Mouse (Mus musculus): ENCODE results near the gene Naa16. TPM values are rescaled to one million over a fixed set of nuclear protein-coding genes. Genes with fewer than 3 reads are reported as not detected.
"Not testable (repeated sequence)": the region's sequence is repeated elsewhere in the genome, so short reads cannot be mapped to it uniquely, and the experiment has no call there.

The Naa16 gene
- polyA plus RNA-seq (2012; rRNA removed) = 2.0 and 2.1 TPM in 2 replicates

- under 1% methylated on average over 71 of the region's 71 CpGs for WGBS
- DNase-seq = peak; percentile 92
- H3K4me1 ChIP-seq (ENCODE audit: control insufficient read depth, insufficient read depth, low read length) = peaks cover 8% of the 10 kb centered on the region
- peak within 1 kb of the TSS; percentile 98 for H3K4me3 ChIP-seq (replicated peaks; ENCODE audit: extremely low read depth, low read depth, low read length)
- TF ChIP-seq CTCF (IDR thresholded peaks at IDR 0.05; ENCODE audit: insufficient read depth, low read length) (no peak), POLR2A (IDR thresholded peaks at IDR 0.05; ENCODE audit: borderline replicate concordance, extremely low read depth, low read depth, low read length) (peak; percentile 94; the same call in 1 of the 2 replicates)
Observed at GRCm38 (mm10) chr14:79390265-79390926, at the start of gene Naa16. TSS of gene Naa16 (minus strand) at chr14:79390778.

GRCm38 (mm10) chr14:79434068-79434467, 43.5 kb upstream of the Naa16 start:
- no peak for DNase-seq
- WGBS = 55% methylated on average over 1 of the region's 1 CpGs
- no peak for TF ChIP-seq POLR2A (IDR thresholded peaks at IDR 0.05; ENCODE audit: borderline replicate concordance, extremely low read depth, low read depth, low read length)
- no peak for TF ChIP-seq CTCF (IDR thresholded peaks at IDR 0.05; ENCODE audit: insufficient read depth, low read length)
- no peaks in the 10 kb centered on the region for H3K4me1 ChIP-seq (ENCODE audit: control insufficient read depth, insufficient read depth, low read length)
- H3K4me3 ChIP-seq (replicated peaks; ENCODE audit: extremely low read depth, low read depth, low read length) = no peak overlapping the region

DNA sequence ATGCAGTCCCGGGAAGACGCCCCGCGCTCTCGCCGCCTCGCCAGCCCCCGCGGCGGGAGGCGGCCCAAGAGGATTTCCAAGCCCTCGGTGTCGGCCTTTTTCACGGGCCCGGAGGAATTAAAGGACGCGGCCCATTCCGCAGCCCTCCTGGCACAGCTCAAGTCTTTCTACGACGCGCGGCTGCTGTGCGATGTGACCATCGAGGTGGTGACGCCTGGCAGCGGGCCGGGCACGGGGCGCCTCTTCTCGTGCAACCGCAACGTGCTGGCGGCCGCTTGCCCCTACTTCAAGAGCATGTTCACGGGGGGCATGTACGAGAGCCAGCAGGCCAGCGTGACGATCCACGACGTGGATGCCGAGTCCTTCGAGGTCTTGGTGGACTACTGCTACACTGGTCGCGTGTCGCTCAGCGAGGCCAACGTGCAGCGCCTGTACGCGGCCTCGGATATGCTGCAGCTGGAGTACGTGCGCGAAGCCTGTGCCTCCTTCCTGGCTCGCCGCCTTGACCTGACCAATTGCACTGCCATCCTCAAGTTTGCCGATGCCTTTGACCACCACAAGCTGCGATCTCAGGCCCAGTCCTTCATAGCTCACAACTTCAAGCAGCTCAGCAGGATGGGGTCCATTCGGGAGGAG, 36.3 kb upstream of the Naa16 start:
- not testable (repeated sequence) for H3K4me1 ChIP-seq (ENCODE audit: control insufficient read depth, insufficient read depth, low read length); H3K4me3 ChIP-seq (replicated peaks; ENCODE audit: extremely low read depth, low read depth, low read length)
- DNase-seq = peak; percentile 16
- WGBS = 55% methylated on average over 10 of the region's 59 CpGs

GRCm38 (mm10) chr14:79425979-79426729, 35.6 kb upstream of the Naa16 start, which contains the start of gene Kbtbd7:
TSS of gene Kbtbd7 (plus strand) at chr14:79426511.
- peak; percentile 92 for DNase-seq
- H3K4me3 ChIP-seq (replicated peaks; ENCODE audit: extremely low read depth, low read depth, low read length) = peak within 1 kb of the TSS; percentile 79
- TF ChIP-seq POLR2A (IDR thresholded peaks at IDR 0.05; ENCODE audit: borderline replicate concordance, extremely low read depth, low read depth, low read length) (peak; percentile 71; the same call in 1 of the 2 replicates), CTCF (IDR thresholded peaks at IDR 0.05; ENCODE audit: insufficient read depth, low read length) (no peak)
- WGBS = under 1% methylated on average over 43 of the region's 44 CpGs
- H3K4me1 ChIP-seq (ENCODE audit: control insufficient read depth, insufficient read depth, low read length) = peaks cover 4% of the 10 kb centered on the region

GRCm38 (mm10) chr14:79420083-79420685, 29.6 kb upstream of the Naa16 start:
- Histone ChIP-seq H3K4me3 (replicated peaks; ENCODE audit: extremely low read depth, low read depth, low read length) (no peak overlapping the region), H3K4me1 (ENCODE audit: control insufficient read depth, insufficient read depth, low read length) (no peaks in the 10 kb centered on the region)
- no peak for DNase-seq
- WGBS = 79% methylated on average over 20 of the region's 20 CpGs
- TF ChIP-seq POLR2A (IDR thresholded peaks at IDR 0.05; ENCODE audit: borderline replicate concordance, extremely low read depth, low read depth, low read length) = no peak
- no peak for TF ChIP-seq CTCF (IDR thresholded peaks at IDR 0.05; ENCODE audit: insufficient read depth, low read length)

DNA sequence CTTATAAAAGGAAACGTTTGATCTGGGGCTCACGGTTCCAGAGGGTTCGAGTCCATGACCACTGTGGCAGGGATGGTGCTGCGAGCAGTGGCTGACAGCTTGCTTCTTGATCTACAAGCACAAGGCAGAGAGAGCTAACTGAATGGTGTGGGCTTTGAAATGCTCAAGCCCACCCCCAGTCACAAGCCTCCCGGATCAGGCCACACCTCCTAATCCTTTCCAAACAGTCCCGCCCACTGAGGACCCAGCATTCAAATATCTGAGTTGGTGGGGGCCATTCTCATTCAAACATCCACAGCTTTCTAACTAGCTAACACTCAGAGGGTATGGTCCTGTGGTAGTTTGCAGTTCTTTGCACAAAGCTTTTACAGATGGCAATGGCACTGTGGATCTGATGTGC, 22.5 kb upstream of the Naa16 start:
- H3K4me3 ChIP-seq (replicated peaks; ENCODE audit: extremely low read depth, low read depth, low read length) = no peak overlapping the region
- DNase-seq = no peak
- H3K4me1 ChIP-seq (ENCODE audit: control insufficient read depth, insufficient read depth, low read length) = no peaks in the 10 kb centered on the region
- no peak for TF ChIP-seq CTCF (IDR thresholded peaks at IDR 0.05; ENCODE audit: insufficient read depth, low read length)
- TF ChIP-seq POLR2A (IDR thresholded peaks at IDR 0.05; ENCODE audit: borderline replicate concordance, extremely low read depth, low read depth, low read length) = no peak
- WGBS = 89% methylated on average over 6 of the region's 6 CpGs

DNA sequence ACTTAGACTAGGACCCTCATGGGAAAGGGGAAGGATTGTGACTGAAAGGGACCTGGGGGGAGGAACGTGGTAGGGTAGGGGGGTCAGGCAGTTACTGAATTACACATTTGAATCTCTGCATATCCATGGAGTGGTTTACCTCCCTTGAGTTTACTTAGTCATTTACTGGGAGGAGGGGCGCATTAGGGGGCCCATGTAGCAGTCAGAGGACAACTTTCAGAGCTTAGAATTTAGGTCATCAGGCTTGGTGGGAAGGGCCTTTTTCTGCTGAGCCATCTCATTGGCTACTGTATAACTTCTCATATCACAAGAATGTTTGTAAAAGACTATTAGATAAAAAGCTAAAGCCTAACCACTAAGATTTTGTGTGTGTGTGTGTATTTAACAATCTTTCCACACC, 20.1 kb upstream of the Naa16 start:
- WGBS = 67% methylated on average over 2 of the region's 2 CpGs
- H3K4me3 ChIP-seq (replicated peaks; ENCODE audit: extremely low read depth, low read depth, low read length) = no peak overlapping the region
- no peak for DNase-seq
- H3K4me1 ChIP-seq (ENCODE audit: control insufficient read depth, insufficient read depth, low read length) = no peaks in the 10 kb centered on the region
- TF ChIP-seq POLR2A (IDR thresholded peaks at IDR 0.05; ENCODE audit: borderline replicate concordance, extremely low read depth, low read depth, low read length) (no peak), CTCF (IDR thresholded peaks at IDR 0.05; ENCODE audit: insufficient read depth, low read length) (no peak)

DNA sequence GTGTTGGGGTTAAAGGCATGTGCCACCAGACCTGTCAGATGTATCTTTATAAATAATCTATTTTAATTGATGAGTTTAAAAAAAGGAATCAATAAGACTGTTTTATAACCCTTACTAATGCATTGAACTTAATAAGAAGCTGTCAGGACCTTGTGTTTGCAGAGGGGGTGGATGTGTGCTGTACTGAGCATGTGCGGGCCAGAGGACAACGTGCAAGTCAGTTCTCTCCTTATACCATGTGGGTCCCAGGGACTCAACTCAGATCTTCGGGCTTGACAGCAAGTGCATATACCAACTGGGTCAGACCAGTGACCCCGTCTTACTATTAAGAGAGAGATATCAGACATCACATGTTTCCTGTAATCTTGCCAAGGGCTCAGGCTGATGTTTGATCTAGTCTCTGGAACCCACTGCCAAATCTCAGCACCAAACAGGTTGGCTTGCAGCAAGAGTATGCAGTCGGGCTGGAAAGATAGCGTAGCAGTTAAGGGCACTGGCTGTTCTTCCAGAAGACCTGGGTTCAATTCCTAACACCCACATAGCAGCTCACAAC, 18.8 kb upstream of the Naa16 start:
- Histone ChIP-seq H3K4me3 (replicated peaks; ENCODE audit: extremely low read depth, low read depth, low read length) (no peak overlapping the region), H3K4me1 (ENCODE audit: control insufficient read depth, insufficient read depth, low read length) (no peaks in the 10 kb centered on the region)
- DNase-seq = no peak
- TF ChIP-seq POLR2A (IDR thresholded peaks at IDR 0.05; ENCODE audit: borderline replicate concordance, extremely low read depth, low read depth, low read length) = no peak
- TF ChIP-seq CTCF (IDR thresholded peaks at IDR 0.05; ENCODE audit: insufficient read depth, low read length) = no peak
- 76% methylated on average over 6 of the region's 6 CpGs for WGBS

- DNase-seq = no peak
- H3K4me3 ChIP-seq (replicated peaks; ENCODE audit: extremely low read depth, low read depth, low read length) = no peak overlapping the region
- WGBS = 91% methylated on average over 2 of the region's 2 CpGs
- TF ChIP-seq CTCF (IDR thresholded peaks at IDR 0.05; ENCODE audit: insufficient read depth, low read length) = no peak
- TF ChIP-seq POLR2A (IDR thresholded peaks at IDR 0.05; ENCODE audit: borderline replicate concordance, extremely low read depth, low read depth, low read length) = no peak
- H3K4me1 ChIP-seq (ENCODE audit: control insufficient read depth, insufficient read depth, low read length) = no peaks in the 10 kb centered on the region
Observed at GRCm38 (mm10) chr14:79407641-79408040, 17.1 kb upstream of the Naa16 start.

Measured in lung, adult 2 months (tissue).